Mouse (Mus musculus) MEL (cell line): ENCODE data around the gene Omp.

ENCODE experiments used
- CHD1 ChIP-seq: IDR thresholded peaks from 2 replicates; pipeline ENCODE4 v1.6.1; 2012; ENCODE audit warnings: low read depth, mild to moderate bottlenecking, inconsistent platforms, low read length, improper control_type of control experiment
- CTCF ChIP-seq, 3 experiments: IDR thresholded peaks in 2 of 3; conservative IDR thresholded peaks in 1 of 3; 2 replicates each; pipeline ENCODE4 v1.5.1; 2011 to 2012; ENCODE audit warnings: low read length in 3 of 3, low read depth in 2 of 3, mild to moderate bottlenecking in 2 of 3, improper control_type of control experiment in 1 of 3, inconsistent platforms in 1 of 3, mixed read lengths in 1 of 3, moderate library complexity in 1 of 3; ENCODE audit not compliant: control insufficient read depth in 1 of 3, insufficient read depth in 1 of 3, poor library complexity in 1 of 3, severe bottlenecking in 1 of 3
- ZC3H11A ChIP-seq: IDR thresholded peaks from 2 replicates; pipeline ENCODE4 v1.6.1; 2012; ENCODE audit warnings: low read depth, mild to moderate bottlenecking, inconsistent platforms, low read length, improper control_type of control experiment

DNA sequence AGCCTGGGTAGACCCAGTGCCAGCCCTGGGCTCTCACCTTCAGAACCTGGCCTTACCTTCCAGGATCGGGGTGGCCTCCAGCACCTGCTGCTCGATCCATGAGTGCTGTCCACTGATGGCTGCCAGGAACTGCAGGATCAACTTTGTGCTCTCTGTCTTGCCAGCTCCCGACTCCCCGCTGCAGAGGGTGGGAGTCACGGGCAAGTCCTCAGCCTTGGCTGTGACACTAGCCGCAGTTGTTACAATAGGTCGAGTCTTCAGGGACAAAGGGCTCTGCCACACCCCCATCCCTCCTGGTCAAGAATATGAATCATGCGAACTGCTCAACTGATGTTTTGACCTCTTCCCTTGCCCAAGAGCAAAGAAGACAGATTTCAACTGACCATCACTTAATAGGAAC lies 47.7 kb downstream of the Omp start:
- TF ChIP-seq CHD1: no peak
- no peak for TF ChIP-seq CTCF (IDR thresholded peaks at IDR 0.05 in 2 of 3, conservative IDR thresholded peaks at IDR 0.05 in 1 of 3; ENCODE audit: control insufficient read depth in 1 of 3, insufficient read depth in 1 of 3, low read depth in 2 of 3, low read length in 3 of 3, poor library complexity in 1 of 3, severe bottlenecking in 1 of 3)
- TF ChIP-seq ZC3H11A: no peak
